Mouse (Mus musculus) ES-Bruce4 (cell line): Measurements from ENCODE around the gene Lrp1. TPM values are rescaled to one million over a fixed set of nuclear protein-coding genes. Genes with fewer than 3 reads are reported as not detected.

Source experiments
- H3K27ac ChIP-seq: 2 replicates; pipeline ENCODE4 v1.5.1; 2012; ENCODE audit warnings: low read length, inconsistent platforms; ENCODE audit not compliant: insufficient read depth
- H3K27me3 ChIP-seq: 2 replicates; pipeline ENCODE4 v1.6.1; 2012; ENCODE audit warnings: mild to moderate bottlenecking, low read length, inconsistent platforms; ENCODE audit not compliant: control insufficient read depth, poor library complexity, insufficient read depth, severe bottlenecking
- H3K36me3 ChIP-seq: 2 replicates; pipeline ENCODE4 v1.6.1; 2012; ENCODE audit warnings: inconsistent platforms, mild to moderate bottlenecking, low read length, moderate library complexity; ENCODE audit not compliant: control insufficient read depth, poor library complexity, insufficient read depth, severe bottlenecking
- H3K4me1 ChIP-seq: one replicate; pipeline ENCODE4 v1.8.1; 2011; ENCODE audit warnings: low read length; ENCODE audit not compliant: control insufficient read depth, insufficient read depth
- H3K4me3 ChIP-seq: 2 replicates; pipeline ENCODE4 v1.5.1; 2011; ENCODE audit warnings: low read depth, mild to moderate bottlenecking, low read length
- H3K9ac ChIP-seq: 2 replicates; pipeline ENCODE4 v1.6.1; 2012; ENCODE audit warnings: low read depth, mild to moderate bottlenecking, inconsistent platforms; ENCODE audit not compliant: poor library complexity, severe bottlenecking
- H3K9me3 ChIP-seq: replicated peaks from 2 replicates; pipeline ENCODE4 v1.6.1; 2012; ENCODE audit warnings: mild to moderate bottlenecking, low read length, inconsistent platforms; ENCODE audit not compliant: control insufficient read depth, poor library complexity, insufficient read depth, severe bottlenecking
- CTCF ChIP-seq: IDR thresholded peaks from one replicate; pipeline ENCODE4 v1.8.1; 2011; ENCODE audit warnings: low read depth, low read length
- EP300 ChIP-seq: IDR thresholded peaks from 2 replicates; pipeline ENCODE4 v1.6.1; 2011; ENCODE audit warnings: low read depth, low read length; ENCODE audit not compliant: insufficient read depth
- POLR2A ChIP-seq: IDR thresholded peaks from one replicate; pipeline ENCODE4 v1.8.1; 2011; ENCODE audit warnings: low read length; ENCODE audit not compliant: insufficient read depth
- polyA plus RNA-seq: library from polyadenylated mRNA; stranded (reverse); fragments of >200 nt; gene quantifications from 2 replicates; pipeline ENCODE4 v1.2.4, GENCODE M21; 2011; ENCODE audit warnings: low read depth; ENCODE audit not compliant: missing spikeins, insufficient read depth, insufficient read length

Gene Lrp1
- 36.3 and 41.3 TPM in 2 replicates for polyA plus RNA-seq

GRCm38 (mm10) chr10:127620406-127621190 lies at the start of gene Lrp1:
TSS of gene Lrp1 (minus strand) at chr10:127621148.
- TF ChIP-seq POLR2A (no peak), CTCF (no peak), EP300 (no peak)
- Histone ChIP-seq H3K4me3 (peak within 1 kb of the TSS; percentile 82), H3K27ac (peak within 1 kb of the TSS; percentile 74), H3K27me3 (no peaks in the 10 kb centered on the region), H3K9ac (peak within 1 kb of the TSS; percentile 69), H3K9me3 (no peaks in the 10 kb centered on the region), H3K36me3 (no peaks in the 10 kb centered on the region), H3K4me1 (peaks cover 3% of the 10 kb centered on the region)

- TF ChIP-seq EP300 (no peak), CTCF (no peak), POLR2A (no peak)
- Histone ChIP-seq H3K4me3 (no peak overlapping the region), H3K27ac (no peak overlapping the region), H3K9ac (no peak overlapping the region), H3K4me1 (no peaks in the 10 kb centered on the region), H3K27me3 (no peaks in the 10 kb centered on the region), H3K9me3 (no peaks in the 10 kb centered on the region), H3K36me3 (no peaks in the 10 kb centered on the region)
Measured at GRCm38 (mm10) chr10:127670185-127670584, 49.2 kb upstream of the Lrp1 start.

GRCm38 (mm10) chr10:127669170-127669569 lies 48.2 kb upstream of the Lrp1 start:
- no peaks in the 10 kb centered on the region for H3K4me1 ChIP-seq
- H3K9me3 ChIP-seq, result no peaks in the 10 kb centered on the region
- H3K4me3 ChIP-seq, result no peak overlapping the region
- TF ChIP-seq POLR2A, result no peak
- no peak for TF ChIP-seq EP300
- TF ChIP-seq CTCF, result no peak
- H3K27ac ChIP-seq, result no peak overlapping the region
- peak overlapping the region; percentile 21; the same call in 1 of the 2 replicates for H3K9ac ChIP-seq
- H3K36me3 ChIP-seq, result no peaks in the 10 kb centered on the region
- H3K27me3 ChIP-seq, result no peaks in the 10 kb centered on the region

GRCm38 (mm10) chr10:127668093-127669050 lies 47.4 kb upstream of the Lrp1 start, which contains the start of gene Nab2:
TSS of gene Nab2 (minus strand) at chr10:127668568.
- H3K4me1 ChIP-seq, result no peaks in the 10 kb centered on the region
- no peaks in the 10 kb centered on the region for H3K27me3 ChIP-seq

GRCm38 (mm10) chr10:127667269-127668092 lies 46.5 kb upstream of the Lrp1 start:
- Histone ChIP-seq H3K9ac (peak overlapping the region; percentile 87), H3K36me3 (no peaks in the 10 kb centered on the region), H3K27me3 (no peaks in the 10 kb centered on the region), H3K4me1 (no peaks in the 10 kb centered on the region), H3K27ac (peak overlapping the region; percentile 78), H3K9me3 (no peaks in the 10 kb centered on the region), H3K4me3 (peak overlapping the region; percentile 72)
- TF ChIP-seq CTCF (no peak), POLR2A (no peak), EP300 (no peak)

More at GRCm38 (mm10) chr10:127668093-127669050, 47.4 kb upstream of the Lrp1 start, which contains the start of gene Nab2:
- Histone ChIP-seq H3K9ac (peak within 1 kb of the TSS; percentile 87), H3K9me3 (no peaks in the 10 kb centered on the region), H3K27ac (peak within 1 kb of the TSS; percentile 78), H3K4me3 (peak within 1 kb of the TSS; percentile 72), H3K36me3 (no peaks in the 10 kb centered on the region)
- TF ChIP-seq POLR2A (no peak), CTCF (peak; percentile 5), EP300 (no peak)
